Mouse (Mus musculus) cerebellum, adult 11 months (tissue): Measurements from ENCODE around the gene Gm21103.
"Not testable (repeated sequence)": the region's sequence is repeated elsewhere in the genome, so short reads cannot be mapped to it uniquely, and the experiment has no call there.

ENCODE experiments used
- DNase-seq: peaks from one replicate; pipeline ENCODE4 v3.0.0; 2022

Gene Gm21103

GRCm38 (mm10) chr14:6304743-6305142 lies at the start of gene Gm21103:
Gene Gm21103, minus strand, starts transcription at chr14:6304843.
- DNase-seq: not testable (repeated sequence)

- DNase-seq: not testable (repeated sequence)
Measured at GRCm38 (mm10) chr14:6343578-6343977, 38.9 kb upstream of the Gm21103 start, which contains the start of gene Gm3618. Gene Gm3618, minus strand, starts transcription at chr14:6343678.

GRCm38 (mm10) chr14:6286931-6287715 lies 17.5 kb downstream of the Gm21103 start, which contains the start of gene Gm3411:
Gene Gm3411, minus strand, starts transcription at chr14:6287250.
- DNase-seq: not testable (repeated sequence)
